Mouse (Mus musculus): ENCODE results near the gene Eln.

- TF ChIP-seq POLR2A (IDR thresholded peaks at IDR 0.05; ENCODE audit: borderline replicate concordance, insufficient read depth, low read length): no peak
- TF ChIP-seq CTCF (IDR thresholded peaks at IDR 0.05; ENCODE audit: borderline replicate concordance, insufficient read depth, low read depth, low read length): no peak
These were observed 43.2 kb upstream of the Eln start for GRCm38 (mm10) chr5:134790080-134790995.

Measured in cerebellum, adult 2 months (tissue).